Mouse (Mus musculus): ENCODE measurements around the gene Hs3st3a1. TPM values are rescaled to one million over a fixed set of nuclear protein-coding genes. Genes with fewer than 3 reads are reported as not detected.
A peak's percentile ranks its signal among the peaks of the same experiment; 100 is the strongest.

The Hs3st3a1 gene
- polyA plus RNA-seq, 1 experiment from 2014 or later = 0.59 TPM

DNA sequence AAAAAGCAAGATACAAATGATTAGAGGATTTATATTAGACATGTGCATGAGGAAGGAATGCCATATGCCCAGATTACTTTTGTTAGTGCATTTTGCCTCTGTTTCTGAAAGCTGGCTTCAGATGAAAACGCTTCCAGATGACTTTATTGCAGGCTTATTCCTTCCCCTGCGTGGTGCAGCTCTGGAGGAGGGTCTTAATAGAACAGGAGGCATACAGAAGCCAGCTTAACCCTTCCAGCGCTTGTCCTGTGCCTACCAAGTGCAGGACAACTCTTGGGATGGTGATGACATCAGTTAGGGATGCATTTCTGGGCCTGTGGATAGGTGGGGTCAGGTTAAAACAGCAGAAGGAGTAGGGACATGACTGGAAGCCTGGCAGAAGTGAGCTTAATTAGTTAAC is 7.6 kb downstream of the Hs3st3a1 start:
- Histone ChIP-seq H3K27me3 (ENCODE audit: insufficient read depth, low read length) (peaks cover 5% of the 10 kb centered on the region; the same call in 1 of the 2 replicates), H3K36me3 (ENCODE audit: insufficient read depth) (no peaks in the 10 kb centered on the region), H3K4me2 (no peak overlapping the region), H3K4me1 (ENCODE audit: insufficient read depth) (no peaks in the 10 kb centered on the region), H3K9me3 (ENCODE audit: low read depth, low read length) (no peaks in the 10 kb centered on the region), H3K4me3 (ENCODE audit: low read depth, low read length) (no peak overlapping the region), H3K9ac (no peak overlapping the region), H3K27ac (ENCODE audit: low read depth) (no peak overlapping the region)
- no peak for ATAC-seq (ENCODE audit: insufficient read depth)
- DNase-seq = no peak
- TF ChIP-seq CTCF (IDR thresholded peaks at IDR 0.05; ENCODE audit: low read depth) = no peak
- WGBS = 40% methylated on average over 3 of the region's 3 CpGs

DNA sequence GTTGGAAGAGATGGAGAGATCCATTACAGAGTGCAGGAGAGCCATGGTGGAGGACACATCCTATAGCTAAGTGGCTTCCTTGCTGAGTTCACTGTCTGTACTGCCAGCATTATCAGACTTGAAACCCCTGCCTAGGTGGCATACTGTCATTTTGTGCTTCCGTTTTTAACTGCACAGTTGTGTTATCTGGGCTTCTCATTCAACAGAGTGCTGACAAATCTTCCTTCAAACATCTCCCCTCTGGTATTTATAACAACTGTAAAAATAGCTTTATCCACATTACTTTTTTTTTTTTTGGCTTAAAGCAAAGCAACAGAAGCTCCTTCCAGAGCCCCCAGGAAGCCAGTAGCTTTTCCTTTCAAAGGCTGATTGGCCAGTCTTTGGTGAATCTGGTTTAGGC is 10.1 kb downstream of the Hs3st3a1 start:
- H3K27me3 ChIP-seq (ENCODE audit: insufficient read depth, low read length) = no peaks in the 10 kb centered on the region
- WGBS = 45% methylated on average over 1 of the region's 1 CpGs
- TF ChIP-seq CTCF (IDR thresholded peaks at IDR 0.05; ENCODE audit: low read depth) = no peak

DNA sequence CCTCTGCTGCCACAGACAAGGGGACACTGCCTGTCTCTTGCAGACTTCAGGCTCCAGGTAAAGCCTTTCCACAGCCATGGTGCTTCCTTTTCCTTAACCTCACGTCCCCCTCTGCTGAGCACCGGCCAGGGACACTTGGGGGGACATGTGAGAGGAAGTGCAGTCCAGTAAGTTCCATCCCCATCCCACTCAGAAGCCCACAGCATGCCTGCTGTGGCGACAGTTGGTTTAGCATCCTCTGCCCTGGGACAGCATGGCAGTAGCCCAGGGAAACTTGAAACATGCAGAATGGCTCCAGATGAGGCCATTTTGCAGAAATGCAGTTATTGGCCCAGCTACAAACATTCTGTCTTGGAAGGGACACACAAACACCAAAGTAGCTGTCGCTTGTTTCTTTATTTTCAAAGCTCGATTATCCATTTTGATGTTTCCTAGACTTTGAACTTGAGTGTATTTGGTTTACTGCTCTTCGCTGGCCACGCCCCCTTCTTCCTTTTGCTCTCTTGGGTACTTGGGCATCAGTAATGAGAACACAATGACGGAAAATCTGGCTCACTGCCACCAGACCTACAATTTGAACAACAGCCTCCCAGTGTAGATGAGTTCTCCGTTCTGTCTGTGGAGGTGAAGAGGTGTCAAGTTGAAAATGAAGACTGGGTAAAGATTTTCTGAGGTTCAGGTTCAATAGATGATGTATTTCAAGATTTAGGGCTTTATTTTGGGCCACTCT is 13.6 kb downstream of the Hs3st3a1 start:
- no peak for TF ChIP-seq CTCF (IDR thresholded peaks at IDR 0.05; ENCODE audit: low read depth)
- no peak overlapping the region for H3K4me2 ChIP-seq
- no peak for ATAC-seq (ENCODE audit: insufficient read depth)
- no peak overlapping the region for H3K27ac ChIP-seq (ENCODE audit: low read depth)
- DNase-seq = peak; percentile 37
- H3K4me3 ChIP-seq (ENCODE audit: low read depth, low read length) = no peak overlapping the region
- H3K4me1 ChIP-seq (ENCODE audit: insufficient read depth) = no peaks in the 10 kb centered on the region
- no peaks in the 10 kb centered on the region for H3K27me3 ChIP-seq (ENCODE audit: insufficient read depth, low read length)
- no peaks in the 10 kb centered on the region for H3K9me3 ChIP-seq (ENCODE audit: low read depth, low read length)
- 73% methylated on average over 9 of the region's 9 CpGs for WGBS
- H3K9ac ChIP-seq = no peak overlapping the region
- no peaks in the 10 kb centered on the region for H3K36me3 ChIP-seq (ENCODE audit: insufficient read depth)

More for the DNA sequence above, 10.1 kb downstream of the Hs3st3a1 start:
- no peaks in the 10 kb centered on the region for H3K4me1 ChIP-seq (ENCODE audit: insufficient read depth)
- H3K9me3 ChIP-seq (ENCODE audit: low read depth, low read length) = no peaks in the 10 kb centered on the region
- H3K4me2 ChIP-seq = no peak overlapping the region
- H3K36me3 ChIP-seq (ENCODE audit: insufficient read depth) = no peaks in the 10 kb centered on the region
- H3K9ac ChIP-seq = no peak overlapping the region
- no peak overlapping the region for H3K4me3 ChIP-seq (ENCODE audit: low read depth, low read length)
- DNase-seq = no peak
- ATAC-seq (ENCODE audit: insufficient read depth) = no peak
- no peak overlapping the region for H3K27ac ChIP-seq (ENCODE audit: low read depth)

DNA sequence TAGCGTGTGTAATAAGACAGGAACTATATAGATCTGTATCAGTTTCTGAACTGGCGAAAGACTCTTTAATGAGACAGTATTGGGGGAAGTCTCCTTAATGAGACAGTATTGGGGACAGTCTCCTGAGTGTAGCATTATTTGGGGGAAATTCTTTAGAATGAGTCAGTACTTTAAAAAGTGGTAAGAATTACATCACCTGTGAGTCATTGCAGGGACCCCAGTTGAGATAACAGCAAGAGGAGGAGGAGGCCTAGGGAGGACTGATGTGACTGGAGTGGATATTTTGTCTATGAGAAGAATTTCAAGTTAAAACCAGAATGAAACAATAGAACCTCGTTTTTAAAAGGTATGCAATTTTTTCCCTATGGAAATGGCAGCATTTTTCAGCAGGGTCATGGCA is 26.6 kb downstream of the Hs3st3a1 start:
- no peak for TF ChIP-seq CTCF (IDR thresholded peaks at IDR 0.05; ENCODE audit: low read depth)
- 74% methylated on average over 3 of the region's 3 CpGs for WGBS
- H3K36me3 ChIP-seq (ENCODE audit: insufficient read depth) = no peaks in the 10 kb centered on the region
- no peaks in the 10 kb centered on the region for H3K9me3 ChIP-seq (ENCODE audit: low read depth, low read length)
- no peak overlapping the region for H3K9ac ChIP-seq
- no peak overlapping the region for H3K27ac ChIP-seq (ENCODE audit: low read depth)
- no peak overlapping the region for H3K4me2 ChIP-seq
- H3K4me3 ChIP-seq (ENCODE audit: low read depth, low read length) = no peak overlapping the region
- no peaks in the 10 kb centered on the region for H3K27me3 ChIP-seq (ENCODE audit: insufficient read depth, low read length)
- ATAC-seq (ENCODE audit: insufficient read depth) (no peak), DNase-seq (no peak)
- H3K4me1 ChIP-seq (ENCODE audit: insufficient read depth) = no peaks in the 10 kb centered on the region

DNA sequence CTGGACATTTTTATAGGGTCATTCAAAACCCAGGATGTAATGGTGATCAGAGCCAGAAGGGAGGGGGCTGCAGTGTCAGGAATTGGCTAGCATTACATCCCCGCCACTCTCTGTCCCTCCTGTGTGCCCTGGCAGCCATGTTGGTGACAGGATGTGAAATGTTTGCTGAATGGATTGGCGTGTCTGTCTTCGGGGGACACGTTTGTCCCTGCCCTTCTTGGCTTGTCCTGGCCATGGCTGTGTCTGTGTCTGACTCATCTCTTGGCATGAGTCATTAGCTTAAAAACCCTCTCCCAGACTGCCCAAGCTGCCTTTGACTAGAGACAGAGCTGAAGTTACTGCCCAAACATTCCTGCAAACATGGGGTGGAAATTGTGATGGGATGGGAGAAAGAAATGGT is 33.6 kb downstream of the Hs3st3a1 start:
- Histone ChIP-seq H3K27ac (ENCODE audit: low read depth) (no peak overlapping the region), H3K4me1 (ENCODE audit: insufficient read depth) (no peaks in the 10 kb centered on the region; the same call in 1 of the 2 replicates), H3K27me3 (ENCODE audit: insufficient read depth, low read length) (no peaks in the 10 kb centered on the region), H3K4me3 (ENCODE audit: low read depth, low read length) (no peak overlapping the region), H3K4me2 (no peak overlapping the region), H3K36me3 (ENCODE audit: insufficient read depth) (no peaks in the 10 kb centered on the region), H3K9ac (no peak overlapping the region), H3K9me3 (ENCODE audit: low read depth, low read length) (no peaks in the 10 kb centered on the region)
- no peak for ATAC-seq (ENCODE audit: insufficient read depth)
- TF ChIP-seq CTCF (IDR thresholded peaks at IDR 0.05; ENCODE audit: low read depth) = no peak
- no peak for DNase-seq
- 51% methylated on average over 4 of the region's 4 CpGs for whole genome bisulfite sequencing

DNA sequence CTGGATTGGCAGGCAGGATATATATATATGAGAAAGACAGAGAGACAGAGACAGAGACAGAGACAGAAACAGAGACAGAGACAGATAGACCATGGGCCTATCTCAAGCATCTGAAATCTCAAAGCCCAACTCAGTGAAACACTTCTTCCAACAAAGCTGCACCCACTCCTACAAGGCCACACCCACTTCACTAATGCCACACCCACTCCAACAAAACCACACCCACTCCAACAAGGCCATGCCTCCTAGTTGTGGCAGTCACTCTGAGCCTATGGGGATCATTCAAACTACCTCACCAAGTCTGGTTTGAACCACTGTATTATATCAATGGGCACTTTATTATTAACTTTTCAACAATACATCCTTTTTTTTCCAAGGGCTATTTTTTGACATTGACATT is 35.6 kb downstream of the Hs3st3a1 start:
- DNase-seq (no peak), ATAC-seq (ENCODE audit: insufficient read depth) (no peak)
- Histone ChIP-seq H3K9ac (no peak overlapping the region), H3K36me3 (ENCODE audit: insufficient read depth) (no peaks in the 10 kb centered on the region), H3K9me3 (ENCODE audit: low read depth, low read length) (no peaks in the 10 kb centered on the region), H3K4me3 (ENCODE audit: low read depth, low read length) (no peak overlapping the region), H3K27me3 (ENCODE audit: insufficient read depth, low read length) (no peaks in the 10 kb centered on the region), H3K4me1 (ENCODE audit: insufficient read depth) (no peaks in the 10 kb centered on the region; the same call in 1 of the 2 replicates), H3K27ac (ENCODE audit: low read depth) (no peak overlapping the region), H3K4me2 (no peak overlapping the region)
- TF ChIP-seq CTCF (IDR thresholded peaks at IDR 0.05; ENCODE audit: low read depth) = no peak

DNA sequence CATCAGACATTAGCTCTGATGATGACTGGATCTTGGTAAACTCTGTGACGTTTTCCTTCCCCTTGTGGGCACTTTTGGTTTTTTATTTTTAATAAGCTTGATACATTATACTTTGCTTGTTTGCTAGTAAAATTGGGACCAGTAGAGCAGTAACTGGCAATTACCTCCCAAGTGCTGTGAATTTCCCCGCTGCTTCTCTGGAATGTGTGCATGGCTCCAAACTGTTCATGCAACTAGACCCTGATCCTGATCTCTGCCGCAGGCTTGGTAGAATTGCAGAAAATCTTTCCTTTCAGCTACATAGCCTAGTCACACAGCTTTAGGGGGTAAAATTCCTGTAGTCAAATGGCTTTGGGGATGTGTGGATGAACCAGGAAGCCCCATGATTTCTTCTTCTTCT is 38.5 kb downstream of the Hs3st3a1 start:
- ATAC-seq (ENCODE audit: insufficient read depth) = no peak
- no peak overlapping the region for H3K4me3 ChIP-seq (ENCODE audit: low read depth, low read length)
- H3K36me3 ChIP-seq (ENCODE audit: insufficient read depth) = no peaks in the 10 kb centered on the region
- no peak overlapping the region for H3K27ac ChIP-seq (ENCODE audit: low read depth)
- no peak overlapping the region for H3K4me2 ChIP-seq
- TF ChIP-seq CTCF (IDR thresholded peaks at IDR 0.05; ENCODE audit: low read depth) = no peak
- H3K27me3 ChIP-seq (ENCODE audit: insufficient read depth, low read length) = no peaks in the 10 kb centered on the region
- no peak overlapping the region for H3K9ac ChIP-seq
- H3K9me3 ChIP-seq (ENCODE audit: low read depth, low read length) = no peaks in the 10 kb centered on the region
- H3K4me1 ChIP-seq (ENCODE audit: insufficient read depth) = no peaks in the 10 kb centered on the region; the same call in 1 of the 2 replicates
- no peak for DNase-seq
- 78% methylated on average over 3 of the region's 3 CpGs for WGBS
